Mouse (Mus musculus): ENCODE measurements around the gene Kat7.

Kat7 gene

DNA sequence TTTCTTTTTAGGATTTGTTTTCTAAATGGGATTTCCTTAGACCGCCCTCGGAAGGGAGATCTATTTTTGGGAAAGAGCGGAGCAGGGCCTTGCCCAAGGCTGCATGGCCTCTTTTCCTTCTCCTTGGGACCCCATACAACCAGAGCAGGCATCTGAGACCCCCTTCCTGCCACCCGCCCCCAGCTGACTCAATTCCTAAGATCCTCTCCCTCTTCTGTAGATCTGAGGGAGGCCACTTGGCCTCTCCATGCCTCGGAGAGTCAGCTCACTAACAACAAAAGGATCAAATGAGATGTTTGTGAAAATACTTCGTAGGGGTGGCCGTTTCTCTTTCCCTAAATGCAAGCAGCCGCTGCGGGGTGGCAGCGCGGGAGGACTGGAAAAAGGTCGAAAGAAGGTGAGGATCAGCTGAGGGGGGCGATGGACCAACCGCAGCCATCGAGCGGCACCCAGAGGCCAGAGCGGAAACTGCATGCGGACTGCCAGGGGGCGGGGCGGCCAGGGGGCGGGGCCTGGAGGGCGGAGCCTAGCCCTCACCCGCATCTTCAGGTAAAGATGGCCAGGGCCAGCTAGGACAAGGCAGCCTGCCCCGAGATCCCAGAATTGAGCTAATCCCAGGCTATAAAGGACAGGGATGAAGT, 78.2 kb downstream of the Kat7 start:
- DNase-seq (ENCODE audit: low read depth, low spot score) = peak; percentile 45

DNA sequence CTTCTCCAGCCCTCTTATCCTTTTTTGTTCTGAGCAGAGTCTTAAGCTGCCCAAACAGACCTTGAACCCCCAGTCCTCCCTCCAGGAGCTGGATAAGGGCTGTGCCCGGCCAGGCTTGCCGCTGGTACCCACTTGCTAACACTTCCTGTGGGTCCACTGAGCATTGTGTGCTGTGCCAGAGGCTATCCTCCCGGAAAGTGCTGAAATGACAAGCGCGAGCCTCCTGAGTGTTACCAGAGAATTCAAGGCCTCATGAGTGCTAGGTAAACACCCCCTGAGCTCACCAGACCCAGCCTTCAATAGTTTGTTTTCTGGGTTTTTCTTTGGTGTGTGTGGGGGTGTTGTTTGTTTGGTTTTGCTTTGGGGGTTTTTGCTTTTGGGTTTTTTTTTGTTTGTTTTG, 82.6 kb downstream of the Kat7 start:
- DNase-seq (ENCODE audit: low read depth, low spot score) = no peak

- no peak for DNase-seq (ENCODE audit: low read depth, low spot score)
These were observed 84.6 kb downstream of the Kat7 start for GRCm38 (mm10) chr11:95225448-95225847.
